Mouse (Mus musculus) kidney, postnatal 36 days (tissue): ENCODE data around the gene Scd1.
A peak's percentile ranks its signal among the peaks of the same experiment; 100 is the strongest.

Experiments used
- DNase-seq, 2 experiments: peaks; one replicate each; pipeline ENCODE4 v3.0.0; 2021 to 2022; ENCODE audit warnings: mixed read lengths in 2 of 2

Gene Scd1

GRCm38 (mm10) chr19:44396742-44397141 is 10.9 kb downstream of the Scd1 start:
- DNase-seq, result no peak

GRCm38 (mm10) chr19:44394972-44395371 is 12.7 kb downstream of the Scd1 start:
- DNase-seq, result no peak

- DNase-seq, result no peak
Observed at GRCm38 (mm10) chr19:44393962-44394422, 13.7 kb downstream of the Scd1 start.

- DNase-seq, result no peak
Observed at GRCm38 (mm10) chr19:44392339-44393009, 15.2 kb downstream of the Scd1 start.

- DNase-seq, result no peak
Observed at GRCm38 (mm10) chr19:44391856-44392255, 15.8 kb downstream of the Scd1 start.

GRCm38 (mm10) chr19:44389507-44389906 is 18.2 kb downstream of the Scd1 start:
- no peak for DNase-seq

- peak; percentile 94 to 98 for DNase-seq
Observed at GRCm38 (mm10) chr19:44388475-44389428, 18.9 kb downstream of the Scd1 start.

GRCm38 (mm10) chr19:44387746-44388474 is 19.8 kb downstream of the Scd1 start:
- peak in 1 of 2 experiments; percentile 17 for DNase-seq

- no peak for DNase-seq
Observed at GRCm38 (mm10) chr19:44387089-44387671, 20.5 kb downstream of the Scd1 start.

- no peak for DNase-seq
Observed at GRCm38 (mm10) chr19:44385887-44386498, 21.7 kb downstream of the Scd1 start.

GRCm38 (mm10) chr19:44382682-44383321 is 24.9 kb downstream of the Scd1 start:
- DNase-seq, result no peak

GRCm38 (mm10) chr19:44380065-44380464 is 27.6 kb downstream of the Scd1 start:
- DNase-seq, result no peak

- DNase-seq, result no peak
Observed at GRCm38 (mm10) chr19:44379090-44379489, 28.6 kb downstream of the Scd1 start.

GRCm38 (mm10) chr19:44377629-44378375 is 29.9 kb downstream of the Scd1 start:
- DNase-seq, result no peak

- no peak for DNase-seq
Observed at GRCm38 (mm10) chr19:44376511-44376951, 31.1 kb downstream of the Scd1 start.

GRCm38 (mm10) chr19:44372969-44373368 is 34.7 kb downstream of the Scd1 start:
- DNase-seq, result peak; percentile 86 to 90

GRCm38 (mm10) chr19:44370231-44370630 is 37.4 kb downstream of the Scd1 start:
- DNase-seq, result no peak

GRCm38 (mm10) chr19:44369371-44369770 is 38.3 kb downstream of the Scd1 start:
- peak in 1 of 2 experiments; percentile 17 for DNase-seq

GRCm38 (mm10) chr19:44367076-44367475 is 40.6 kb downstream of the Scd1 start:
- DNase-seq, result peak in 1 of 2 experiments; percentile 16

- no peak for DNase-seq
Observed at GRCm38 (mm10) chr19:44365733-44366132, 41.9 kb downstream of the Scd1 start.

GRCm38 (mm10) chr19:44364029-44364428 is 43.6 kb downstream of the Scd1 start:
- no peak for DNase-seq
